Mouse (Mus musculus) heart, embryonic 16.5 days (tissue): Measurements from ENCODE around the gene Ascl2. TPM values are rescaled to one million over a fixed set of nuclear protein-coding genes. Genes with fewer than 3 reads are reported as not detected.

Experiments
- polyA plus RNA-seq: library from polyadenylated mRNA; unstranded; fragments of >200 nt; fragmentation: Nextera tagmentation; extraction: Ambion mirVana; gene quantifications from 2 replicates; pipeline ENCODE4 v1.2.1, GENCODE M21; 2015

Gene Ascl2
- polyA plus RNA-seq, 1 experiment from 2014 or later, result 0.91 TPM

Other genes with a start within 250 kb of the Ascl2 start
- 0.75 and 1.1 TPM in 2 replicates for gene Ins2, start 225.9 kb downstream of the Ascl2 start, polyA plus RNA-seq
- 0.28 and 0.31 TPM in 2 replicates for gene Th, start 38.1 kb downstream of the Ascl2 start, polyA plus RNA-seq
- gene Tspan32, start 35.8 kb upstream of the Ascl2 start, polyA plus RNA-seq, result 2.5 and 2.9 TPM in 2 replicates
- 878 and 900 TPM in 2 replicates for gene Cd81, start 83.5 kb upstream of the Ascl2 start, polyA plus RNA-seq
- gene Tssc4, start 100.0 kb upstream of the Ascl2 start, polyA plus RNA-seq, result 59.2 and 61.5 TPM in 2 replicates
- 3.1 and 3.7 TPM in 2 replicates for gene Trpm5, start 125.4 kb upstream of the Ascl2 start, polyA plus RNA-seq
- gene Kcnq1, start 137.1 kb upstream of the Ascl2 start, polyA plus RNA-seq, result 34.6 and 34.9 TPM in 2 replicates